Comparison of ENCODE assay signal across 8 mouse cellular contexts in genomic region chr3:135674716-135675392, GRCm38 (mm10). TPM values are rescaled to one million over a fixed set of nuclear protein-coding genes. Genes with fewer than 3 reads are reported as not detected.
DNase-seq lines count a peak whose midpoint lies in the region; ATAC-seq lines count a peak whose summit lies in the region.

No protein-coding gene starts in this region.

- H3K27ac ChIP-seq in heart, embryonic 10.5 days = 0 out of 2 replicates have a peak overlapping the region, but pooled peaks have one; percentile 42
- H3K27ac ChIP-seq in heart, embryonic 11.5 days (ENCODE audit: low read depth, low read length) = 0 out of 2 replicates have a peak overlapping the region, but pooled peaks have one; percentile 11
- peak overlapping the region; percentile 38 for H3K27ac ChIP-seq in neural tube, embryonic 13.5 days (replicated peaks)

- H3K36me3 ChIP-seq in heart, embryonic 10.5 days = 0 out of 2 replicates have a peak, but pooled peaks cover 4% of the 10 kb centered on the region
- H3K36me3 ChIP-seq in heart, embryonic 11.5 days (ENCODE audit: control insufficient read depth, insufficient read depth, low read length) = no peaks in the 10 kb centered on the region
- H3K36me3 ChIP-seq in neural tube, embryonic 13.5 days = no peaks in the 10 kb centered on the region

- no peak for DNase-seq in heart, embryonic 10.5 days (ENCODE audit: low spot score)
- no peak for DNase-seq in heart, postnatal 36 days
- DNase-seq in kidney, adult 9 months = peak; percentile 51
- no peak for DNase-seq in layer of hippocampus, postnatal 36 days
- DNase-seq in thymus, adult 18-20 months = no peak

- WGBS in heart, embryonic 10.5 days = 57% methylated on average over 13 of the region's 13 CpGs
- WGBS in heart, embryonic 11.5 days (ENCODE audit: insufficient replicate concordance) = 61% methylated on average over 13 of the region's 13 CpGs
- WGBS in neural tube, embryonic 13.5 days = 26% methylated on average over 13 of the region's 13 CpGs

- H3K4me3 ChIP-seq in heart, embryonic 10.5 days = no peak overlapping the region
- H3K4me3 ChIP-seq in heart, embryonic 11.5 days (ENCODE audit: low read depth, low read length) = no peak overlapping the region
- H3K4me3 ChIP-seq in neural tube, embryonic 13.5 days = 0 out of 2 replicates have a peak overlapping the region, but pooled peaks have one; percentile 4

- H3K4me1 ChIP-seq in heart, embryonic 10.5 days = peaks cover 59% of the 10 kb centered on the region
- H3K4me1 ChIP-seq in heart, embryonic 11.5 days (ENCODE audit: control insufficient read depth, insufficient read depth, low read length) = peaks cover 53% of the 10 kb centered on the region
- H3K4me1 ChIP-seq in neural tube, embryonic 13.5 days (replicated peaks) = peaks cover 38% of the 10 kb centered on the region

- H3K9ac ChIP-seq in heart, embryonic 11.5 days (ENCODE audit: low read depth, low read length) = no peak overlapping the region
- 0 out of 2 replicates have a peak overlapping the region, but pooled peaks have one; percentile 19 for H3K9ac ChIP-seq in neural tube, embryonic 13.5 days

- no peaks in the 10 kb centered on the region for H3K9me3 ChIP-seq in heart, embryonic 10.5 days
- H3K9me3 ChIP-seq in heart, embryonic 11.5 days (replicated peaks; ENCODE audit: control insufficient read depth, low read length) = no peaks in the 10 kb centered on the region
- H3K9me3 ChIP-seq in neural tube, embryonic 13.5 days = no peaks in the 10 kb centered on the region

- intact Hi-C loops in heart, postnatal 36 days (cut with DNase I) = no loop called here

- no peak for ATAC-seq in heart, embryonic 11.5 days (replicated peaks; ENCODE audit: insufficient number of reproducible peaks, low FRiP score, low TSS enrichment)
- ATAC-seq in neural tube, embryonic 13.5 days (ENCODE audit: low read depth) = peak; percentile 52; the same call in 1 of the 2 replicates
- no peak for ATAC-seq in megakaryocyte, adult 5-6 weeks (ENCODE audit: poor library complexity, severe bottlenecking)

- no peaks in the 10 kb centered on the region for H3K27me3 ChIP-seq in heart, embryonic 10.5 days (ENCODE audit: insufficient read depth, poor library complexity, severe bottlenecking)
- no peaks in the 10 kb centered on the region for H3K27me3 ChIP-seq in heart, embryonic 11.5 days (ENCODE audit: control insufficient read depth, insufficient read depth, low read length)
- H3K27me3 ChIP-seq in neural tube, embryonic 13.5 days = no peaks in the 10 kb centered on the region

- H3K4me2 ChIP-seq in heart, embryonic 11.5 days = no peak overlapping the region
- peak overlapping the region; percentile 20; the same call in 1 of the 2 replicates for H3K4me2 ChIP-seq in neural tube, embryonic 13.5 days

RNA-seq across cellular contexts. Expression of gene Nfkb1, which starts 16.5 kb away (rescaled TPM):
- 13.2 and 16.0 TPM in 2 replicates for polyA plus RNA-seq in heart, embryonic 10.5 days (2016; fragmentation: Nextera tagmentation; extraction: Ambion mirVana)
- total RNA-seq in heart, postnatal 36 days (2021) = 10 to 100 TPM; 36.9 to 37.9 TPM
- 15.4 and 17.8 TPM in 2 replicates for polyA plus RNA-seq in heart, embryonic 11.5 days (2014; fragmentation: Nextera tagmentation; extraction: Ambion mirVana)
- polyA plus RNA-seq in neural tube, embryonic 13.5 days (2015; fragmentation: Nextera tagmentation; extraction: Ambion mirVana) = 7.8 and 8.4 TPM in 2 replicates
- 10 to 100 TPM; 21.6 to 25.8 TPM for total RNA-seq in layer of hippocampus, postnatal 36 days (2021)
- total RNA-seq in megakaryocyte, adult 5-6 weeks (2015) = 104 and 105 TPM in 2 replicates
- total RNA-seq in megakaryocyte, adult 5-6 weeks (2017) = 181 and 183 TPM in 2 replicates
